Mouse (Mus musculus) MN1 (cell line): ENCODE data around the gene Dnajb2.

ENCODE experiments used
- DNase-seq: peaks from one replicate; pipeline ENCODE4 v3.0.0-alpha.2; 2016; ENCODE audit warnings: low spot score

Dnajb2 gene

GRCm38 (mm10) chr1:75293331-75293701 lies 57.1 kb downstream of the Dnajb2 start:
- DNase-seq = no peak

- no peak for DNase-seq
Observed at GRCm38 (mm10) chr1:75294294-75294693, 58.1 kb downstream of the Dnajb2 start.
